Mouse (Mus musculus) right cerebral cortex, postnatal 36 days (tissue): ENCODE measurements around the gene Samd7.
A peak's percentile ranks its signal among the peaks of the same experiment; 100 is the strongest.
"Not testable (repeated sequence)": the region's sequence is repeated elsewhere in the genome, so short reads cannot be mapped to it uniquely, and the experiment has no call there.

Source experiments
- DNase-seq, 2 experiments: peaks; one replicate each; pipeline ENCODE4 v3.0.0; 2022; ENCODE audit warnings: low spot score in 2 of 2, mixed read lengths in 1 of 2

Gene Samd7

GRCm38 (mm10) chr3:30746006-30746405, at the start of gene Samd7:
Gene Samd7, plus strand, starts transcription at chr3:30746293.
- no peak for DNase-seq

- DNase-seq: peak; percentile 18 to 37
Measured at GRCm38 (mm10) chr3:30696346-30696745, 49.7 kb upstream of the Samd7 start.

DNA sequence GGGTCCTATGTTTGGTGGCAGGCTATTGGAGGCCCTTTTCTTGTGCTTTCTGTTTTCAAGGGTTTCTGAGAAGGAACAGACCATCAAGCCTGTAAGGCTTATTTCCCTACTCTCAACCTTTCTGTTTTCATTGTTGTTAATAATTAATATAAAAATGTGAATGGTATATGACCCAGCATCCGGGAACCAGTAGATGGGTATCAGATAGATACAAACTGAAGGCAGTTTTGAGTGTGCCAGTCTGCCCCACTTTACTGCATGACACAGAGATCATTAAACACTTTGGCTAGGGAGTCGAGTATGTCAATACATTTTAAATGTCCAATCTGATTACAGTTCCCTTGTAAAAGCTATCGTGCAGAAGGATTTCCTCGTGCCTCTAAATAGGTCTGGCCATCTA, 48.2 kb upstream of the Samd7 start:
- DNase-seq: no peak

GRCm38 (mm10) chr3:30699711-30700505, 46.2 kb upstream of the Samd7 start, which contains the start of gene Lrrc31:
Gene Lrrc31, minus strand, starts transcription at chr3:30699843.
- DNase-seq: not testable (repeated sequence)

DNA sequence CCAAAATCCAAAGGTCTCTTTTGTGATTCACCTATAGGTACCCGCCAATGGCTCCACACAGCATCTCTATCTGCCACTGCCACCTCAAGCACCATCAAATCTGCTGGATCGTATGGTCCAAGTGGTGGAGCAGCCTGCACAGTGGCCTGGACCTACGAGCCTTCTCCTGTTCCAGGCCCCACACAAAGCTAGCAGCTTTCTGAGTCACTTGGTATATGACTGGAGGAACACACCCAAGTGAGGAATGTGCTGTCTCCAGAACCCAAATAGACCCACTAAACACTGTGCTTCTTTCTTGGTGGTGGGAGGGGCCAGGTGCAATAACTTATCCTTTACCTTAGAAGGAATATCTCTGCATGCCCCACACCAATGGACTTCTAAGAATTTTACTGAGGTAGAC, 40.1 kb upstream of the Samd7 start:
- DNase-seq: no peak

- DNase-seq: no peak
Measured at GRCm38 (mm10) chr3:30706614-30707276, 39.3 kb upstream of the Samd7 start.

GRCm38 (mm10) chr3:30710191-30710590, 35.9 kb upstream of the Samd7 start:
- DNase-seq: no peak

GRCm38 (mm10) chr3:30713334-30713733, 32.8 kb upstream of the Samd7 start:
- DNase-seq: no peak

DNA sequence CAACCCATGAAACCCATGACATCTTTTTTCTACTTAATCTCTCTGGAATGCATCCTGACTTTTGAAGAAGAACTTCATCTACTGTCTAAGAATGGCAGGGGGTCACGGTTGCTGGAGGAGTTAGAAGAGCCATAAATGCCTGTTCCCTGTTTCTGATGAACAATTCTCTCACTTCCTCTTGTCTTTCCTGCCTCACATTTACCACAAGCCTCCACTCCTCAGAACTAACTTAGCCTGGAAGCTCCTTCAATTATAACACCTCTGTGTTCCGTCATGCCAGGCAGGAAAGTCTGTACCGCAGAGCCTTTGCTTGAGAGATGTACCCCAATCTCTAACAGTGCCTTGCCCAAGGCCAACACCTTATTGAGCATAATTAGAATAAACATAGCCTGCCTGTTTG, 27.4 kb upstream of the Samd7 start:
- no peak for DNase-seq

GRCm38 (mm10) chr3:30722036-30722435, 24.1 kb upstream of the Samd7 start:
- no peak for DNase-seq

- no peak for DNase-seq
Measured at GRCm38 (mm10) chr3:30722461-30722860, 23.6 kb upstream of the Samd7 start.

DNA sequence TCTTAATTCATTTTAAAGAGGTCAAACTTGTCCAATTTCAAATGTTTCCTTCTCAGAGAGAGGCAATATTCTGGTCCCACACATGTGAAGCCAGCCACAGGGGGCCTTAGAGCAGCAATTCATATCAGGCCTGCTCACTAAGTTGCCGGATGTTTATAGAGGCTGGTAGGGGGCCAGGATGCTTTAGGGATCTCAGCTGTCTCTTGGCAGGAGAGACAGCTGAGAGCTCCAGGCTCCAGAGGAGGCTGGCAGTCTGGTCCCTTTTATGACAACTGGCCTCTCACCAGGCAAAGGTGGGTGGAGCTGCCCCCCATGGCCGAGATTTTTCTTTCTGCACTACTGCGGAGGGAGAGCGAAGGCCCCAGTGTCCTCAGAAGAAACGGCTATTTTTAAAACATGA, 22.9 kb upstream of the Samd7 start:
- no peak for DNase-seq

DNA sequence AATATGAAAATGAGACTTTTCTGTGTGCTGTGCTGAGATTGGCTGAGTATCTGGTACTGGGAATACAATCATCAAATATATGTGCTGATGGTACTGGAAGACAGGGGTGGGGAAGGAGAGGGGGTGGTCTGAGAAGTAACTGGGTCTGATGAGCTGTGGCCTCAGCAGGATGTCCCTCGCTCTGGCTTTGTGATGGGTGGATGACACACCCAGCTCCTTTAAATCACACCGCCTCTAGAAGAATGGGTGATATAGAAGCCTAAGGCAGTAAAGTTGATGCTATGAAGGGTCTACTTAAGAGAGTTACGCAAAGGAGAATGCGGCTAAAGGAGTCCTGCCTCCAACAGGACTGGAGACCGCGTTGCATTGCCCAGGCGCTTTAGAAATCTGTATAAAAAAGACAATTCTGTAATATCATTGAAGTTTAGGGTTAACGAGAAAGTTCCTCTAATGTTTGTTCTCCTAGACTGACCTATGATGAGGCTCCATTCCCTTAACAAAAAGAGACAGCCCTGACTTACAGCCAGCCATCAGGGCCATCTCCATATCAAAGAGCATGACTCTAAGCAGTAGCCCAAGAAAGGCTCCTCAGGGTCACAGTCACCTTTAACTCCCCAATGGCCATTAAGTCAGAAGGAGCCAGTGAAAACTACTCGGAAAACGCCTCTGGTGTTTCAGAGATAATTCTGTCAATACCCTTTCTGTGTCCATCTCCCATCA, 21.8 kb upstream of the Samd7 start:
- DNase-seq: no peak

- DNase-seq: no peak
Measured at GRCm38 (mm10) chr3:30724848-30725465, 21.1 kb upstream of the Samd7 start.

DNA sequence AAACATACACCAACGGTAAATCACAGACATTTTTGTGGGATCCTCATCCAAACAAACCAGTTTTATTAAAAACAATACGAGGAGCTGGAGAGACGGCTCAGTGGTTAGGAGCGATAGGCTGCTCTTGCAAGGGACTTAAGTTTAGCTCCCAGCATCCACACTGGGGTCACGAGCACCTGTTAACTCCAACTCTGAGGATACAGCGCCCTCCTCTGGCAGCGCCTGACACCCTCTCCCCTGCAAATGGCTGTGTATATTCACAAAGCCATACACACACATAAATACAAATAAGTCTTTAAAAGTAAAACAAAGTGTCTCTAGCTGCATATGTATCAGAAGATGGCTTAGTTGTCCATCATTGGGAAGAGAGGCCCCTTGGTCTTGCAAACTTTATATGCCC, 20.6 kb upstream of the Samd7 start:
- no peak for DNase-seq

GRCm38 (mm10) chr3:30727209-30727608, 18.9 kb upstream of the Samd7 start:
- no peak for DNase-seq

DNA sequence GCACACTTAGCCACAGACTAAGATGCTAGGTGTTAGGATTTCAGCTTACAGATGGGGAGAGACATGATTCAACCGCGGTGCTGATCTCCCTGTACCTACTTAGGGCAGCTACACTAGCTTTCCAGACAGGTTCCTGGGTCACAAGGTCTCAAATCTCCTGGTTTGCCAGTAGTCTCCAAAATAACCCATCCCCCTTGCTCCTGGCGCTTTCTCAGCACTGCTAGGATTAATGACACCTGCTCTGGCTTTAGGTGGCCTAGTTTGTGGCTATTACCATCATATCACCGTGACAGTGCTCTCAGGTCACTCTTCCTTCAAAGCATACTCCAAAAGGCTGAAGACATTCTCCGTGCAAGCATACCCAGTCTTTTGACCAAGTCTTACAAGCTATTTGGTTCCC, 17.0 kb upstream of the Samd7 start:
- no peak for DNase-seq

DNA sequence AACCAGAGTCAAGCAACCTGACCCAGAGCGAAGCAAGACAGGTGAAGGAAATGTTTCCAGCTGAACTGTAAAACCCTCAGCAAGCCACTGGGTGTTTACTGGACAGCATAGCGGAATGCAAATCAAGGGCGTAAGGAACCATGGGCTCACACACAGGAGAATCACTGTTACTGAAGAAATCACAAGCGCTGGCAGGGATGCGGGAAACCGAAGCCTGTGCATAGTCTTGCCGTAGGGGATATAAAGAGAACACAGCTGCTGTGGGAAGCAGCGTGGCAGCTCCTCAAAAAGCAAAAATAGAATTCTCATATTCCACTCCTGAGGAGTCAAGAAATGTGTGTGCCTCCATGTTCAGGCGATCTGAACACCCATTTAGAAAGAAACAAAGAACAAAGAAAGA, 9.3 kb upstream of the Samd7 start:
- DNase-seq: peak; percentile 23 to 64

DNA sequence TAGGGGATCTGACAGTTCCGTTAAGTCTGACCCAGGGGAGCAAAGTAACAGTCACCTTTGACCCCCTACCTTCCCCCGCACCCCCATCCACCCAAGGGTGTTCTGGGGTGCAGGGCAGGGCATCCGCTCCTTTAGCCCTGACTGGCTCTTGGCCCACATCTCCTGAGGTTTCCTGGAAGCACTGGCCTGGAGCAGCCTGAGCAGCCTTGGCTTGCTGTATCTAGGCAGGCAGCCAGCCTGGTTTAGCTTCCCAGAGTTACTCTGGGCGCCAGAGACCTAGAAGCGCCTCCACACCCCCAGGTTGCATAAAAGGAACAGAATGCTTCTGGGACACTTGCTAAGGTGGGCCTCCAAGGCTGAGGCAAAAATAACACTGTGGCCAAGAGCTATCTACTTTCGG, 4.8 kb upstream of the Samd7 start:
- DNase-seq: peak in 1 of 2 experiments; percentile 43

DNA sequence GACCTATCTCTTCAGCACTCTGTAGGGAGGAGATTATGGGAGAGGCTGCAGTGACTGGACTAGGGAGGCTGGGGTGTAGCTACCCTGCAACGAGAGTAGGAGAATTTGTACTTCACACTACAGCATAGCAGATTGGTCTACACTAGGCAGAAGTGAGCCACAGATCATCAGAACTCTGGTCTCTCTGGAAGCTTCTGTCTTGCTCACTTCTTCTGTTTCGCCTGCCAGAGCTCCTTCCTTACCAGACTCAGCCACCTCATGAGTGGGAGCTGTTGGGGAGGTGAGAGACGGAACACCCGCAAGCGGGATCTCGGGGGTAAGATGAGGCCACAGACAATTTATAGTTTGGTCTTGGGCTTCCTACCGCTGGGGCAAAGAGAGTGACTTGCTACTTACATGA, 3.2 kb upstream of the Samd7 start:
- no peak for DNase-seq

GRCm38 (mm10) chr3:30748316-30748715, 2.2 kb downstream of the Samd7 start:
- DNase-seq: no peak

- DNase-seq: no peak
Measured at GRCm38 (mm10) chr3:30754696-30755095, 8.6 kb downstream of the Samd7 start.
